Mouse (Mus musculus) G1E-ER4 (cell line): ENCODE results near the gene Ptpn1. TPM values are rescaled to one million over a fixed set of nuclear protein-coding genes. Genes with fewer than 3 reads are reported as not detected.

ENCODE experiments used
- GATA1 ChIP-seq: IDR thresholded peaks from one replicate; pipeline ENCODE4 v1.8.0; 2012; ENCODE audit warnings: low read length, inconsistent platforms
- polyA plus RNA-seq: library from polyadenylated mRNA; stranded (reverse); fragments of >175 nt; gene quantifications from 2 replicates; pipeline ENCODE4 v1.2.3, GENCODE M21; 2012

Gene Ptpn1
- polyA plus RNA-seq, 1 experiment, result 49.5 TPM

DNA sequence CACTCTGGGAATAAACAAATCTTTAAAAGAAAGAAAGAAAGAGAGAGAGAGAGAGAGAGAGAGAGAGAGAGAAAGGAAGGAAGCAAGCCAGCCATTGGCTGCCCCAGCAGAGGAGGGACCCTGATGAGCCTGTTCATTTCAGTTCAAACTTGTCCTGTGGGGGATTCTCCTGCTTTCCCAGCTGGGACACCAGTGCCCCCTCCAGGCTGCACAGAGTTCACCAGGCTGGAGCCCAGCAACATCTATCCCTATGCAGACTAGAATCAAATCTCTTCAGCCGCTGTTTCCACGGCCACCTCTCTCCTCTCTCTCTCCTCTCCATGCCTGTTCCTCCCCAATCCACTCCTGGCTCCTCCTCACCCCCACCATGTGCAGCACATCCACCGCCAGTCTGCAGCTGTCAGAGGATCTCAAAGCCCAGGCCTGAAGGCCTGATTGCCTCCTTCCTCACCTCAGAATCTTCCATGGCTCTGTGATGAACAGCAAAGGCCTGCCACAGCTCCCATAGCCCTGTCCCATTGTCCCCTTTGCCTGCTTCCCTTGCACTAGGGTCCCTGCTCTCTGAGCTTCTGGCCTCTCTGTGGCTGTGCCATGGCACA, 67.4 kb downstream of the Ptpn1 start:
- no peak for TF ChIP-seq GATA1

DNA sequence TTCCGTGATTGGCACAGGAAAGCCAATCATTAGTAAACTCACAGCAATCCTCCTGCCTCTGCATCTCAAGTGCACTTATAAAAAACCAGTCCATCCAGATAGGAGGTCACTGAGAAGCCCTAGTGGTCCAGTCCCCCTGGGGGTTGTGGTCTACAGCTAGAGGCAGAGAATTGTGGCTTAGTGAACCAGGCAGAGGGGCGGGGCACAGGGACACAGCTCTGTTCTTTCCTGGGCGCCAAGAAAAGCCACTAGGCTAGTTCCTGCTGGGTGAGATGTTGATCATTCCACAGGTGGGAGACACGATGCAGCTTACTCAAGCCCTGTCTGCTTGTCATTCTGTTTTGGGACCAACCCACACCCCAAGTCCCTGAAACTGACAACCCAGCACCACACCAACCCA, 70.3 kb downstream of the Ptpn1 start:
- TF ChIP-seq GATA1, result no peak

DNA sequence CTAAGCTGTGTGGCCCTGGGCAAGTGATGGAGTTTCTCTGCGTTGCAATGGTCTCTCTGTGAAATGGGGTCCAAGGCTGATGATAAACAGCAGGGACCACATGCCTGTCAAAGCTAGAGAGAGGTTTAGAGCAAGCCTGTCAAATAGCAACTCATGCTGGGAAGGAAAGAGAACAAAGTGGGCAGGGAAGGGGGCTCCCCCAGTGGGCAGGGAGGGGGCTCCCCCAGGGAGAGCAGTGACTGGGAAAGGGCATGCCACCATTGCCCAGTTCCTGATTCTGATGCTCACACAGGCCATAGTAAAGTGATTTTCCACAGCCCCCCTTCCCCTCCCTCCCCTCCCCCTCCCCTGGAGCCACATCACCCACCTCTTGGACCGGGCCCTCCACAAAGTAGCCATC, 71.0 kb downstream of the Ptpn1 start:
- no peak for TF ChIP-seq GATA1

DNA sequence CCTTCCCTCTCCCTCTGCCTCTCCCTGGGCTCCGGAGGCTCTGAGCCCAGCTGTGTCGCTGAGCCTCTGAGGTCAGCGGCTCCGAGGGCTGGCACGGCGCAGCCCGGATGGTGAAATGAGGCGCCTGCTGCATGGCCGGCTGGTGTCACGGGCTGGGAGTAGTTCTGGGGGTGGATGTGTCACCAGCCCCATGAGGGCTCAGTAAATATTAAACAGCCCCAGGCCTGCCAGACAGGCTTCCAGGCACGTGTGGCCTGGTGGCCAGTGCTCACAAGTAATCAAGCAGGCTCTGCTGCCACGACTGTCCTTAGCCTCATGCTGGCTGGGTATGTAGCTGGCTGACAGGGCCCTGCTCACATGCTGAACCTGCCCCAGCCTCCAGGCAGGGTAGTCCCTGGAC, 71.6 kb downstream of the Ptpn1 start:
- TF ChIP-seq GATA1, result no peak

DNA sequence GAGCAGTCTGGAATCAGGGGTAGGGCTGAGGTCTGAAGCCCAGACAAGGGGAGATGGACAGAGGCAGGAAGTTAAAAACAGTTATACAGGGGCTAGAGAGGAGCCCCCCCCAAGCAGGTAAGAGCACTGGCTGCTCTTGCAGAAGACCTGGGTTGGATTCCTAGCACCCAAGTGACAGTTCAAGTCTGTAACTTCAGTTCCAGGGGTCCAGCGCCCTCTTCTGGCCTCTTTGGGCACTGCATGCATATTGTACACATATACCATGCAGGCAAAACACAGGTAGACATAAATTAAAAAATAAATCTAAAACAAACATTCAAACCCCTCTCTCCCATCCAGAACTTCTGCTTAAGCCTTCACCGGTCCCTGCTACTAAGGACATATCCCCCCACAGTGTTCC, 72.5 kb downstream of the Ptpn1 start:
- no peak for TF ChIP-seq GATA1

DNA sequence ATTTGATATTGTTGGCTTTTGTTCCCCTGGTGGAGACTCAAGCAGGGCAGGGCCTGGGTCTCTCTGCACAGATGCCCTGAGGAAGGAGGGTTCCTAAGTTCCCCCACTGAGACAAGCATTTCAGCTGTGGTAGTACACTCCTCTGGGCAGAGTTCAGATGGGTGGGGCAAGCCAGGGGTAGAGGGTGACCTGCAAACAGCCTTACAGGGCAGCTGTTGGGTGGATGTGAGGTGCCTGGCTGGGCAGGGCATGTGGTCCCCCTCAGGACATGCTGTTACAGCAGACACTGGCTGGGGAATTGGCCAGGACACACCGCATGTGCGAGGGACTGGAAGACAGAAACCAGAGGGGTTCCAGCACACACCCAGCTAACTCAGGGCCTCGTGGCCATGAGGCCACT, 73.1 kb downstream of the Ptpn1 start:
- TF ChIP-seq GATA1, result no peak

DNA sequence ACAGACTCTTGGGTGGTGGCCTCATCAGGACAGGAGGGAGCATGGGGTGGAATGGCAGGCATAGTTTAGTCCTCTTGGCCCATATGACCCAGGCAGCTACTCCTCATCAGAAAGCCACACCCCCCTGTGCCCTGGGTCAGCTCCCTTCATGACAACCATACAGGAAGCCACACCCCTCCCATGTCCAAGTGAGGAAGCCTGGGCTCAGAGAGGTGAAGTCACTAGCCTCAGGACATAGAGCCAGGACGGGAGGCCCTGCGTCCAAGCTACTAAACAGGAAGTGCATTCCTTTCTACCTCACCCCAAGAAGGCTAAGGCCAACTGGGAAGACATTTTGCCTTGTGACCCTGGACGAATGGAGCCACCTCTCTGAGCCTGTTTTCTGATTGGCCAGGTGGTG, 73.8 kb downstream of the Ptpn1 start:
- no peak for TF ChIP-seq GATA1

DNA sequence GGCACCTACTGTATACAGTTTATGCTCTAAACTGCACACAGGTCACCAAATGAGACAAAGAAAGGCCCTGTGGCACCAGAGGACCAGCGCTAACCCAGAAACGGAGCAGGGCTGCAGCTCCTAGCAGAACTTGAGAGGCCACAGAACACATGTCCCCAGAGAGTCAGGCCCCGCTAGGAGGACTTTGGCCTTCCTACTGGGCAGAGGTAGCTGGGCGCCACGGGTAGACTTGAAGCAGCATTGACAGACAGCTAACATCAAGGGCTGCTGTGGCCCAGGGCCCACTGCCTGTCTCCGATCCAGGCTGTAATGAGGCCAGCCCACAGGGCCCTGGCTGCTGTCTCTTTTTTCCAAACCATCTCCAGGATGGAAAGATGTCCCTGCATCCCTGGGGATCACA, 74.6 kb downstream of the Ptpn1 start:
- no peak for TF ChIP-seq GATA1

DNA sequence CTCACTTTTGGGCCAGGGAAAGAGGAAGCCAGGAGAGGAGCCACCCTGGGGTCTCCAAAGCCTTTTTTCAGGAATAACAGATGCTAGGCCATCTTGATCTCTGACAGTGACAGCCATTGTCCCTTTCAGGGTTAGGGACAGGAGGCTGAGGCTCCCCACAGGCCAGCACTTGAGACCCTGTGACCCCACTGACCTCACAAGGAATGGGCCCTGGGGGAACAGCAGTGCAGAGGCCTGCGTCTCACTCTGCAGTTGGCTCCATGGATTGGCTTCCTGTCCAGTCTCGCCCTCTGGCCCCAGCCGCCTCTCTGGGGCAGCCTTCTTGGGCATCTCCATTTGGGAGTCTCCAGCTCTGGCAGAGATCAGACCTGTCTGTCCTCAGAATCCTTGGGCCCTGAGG, 76.3 kb downstream of the Ptpn1 start:
- TF ChIP-seq GATA1, result no peak

DNA sequence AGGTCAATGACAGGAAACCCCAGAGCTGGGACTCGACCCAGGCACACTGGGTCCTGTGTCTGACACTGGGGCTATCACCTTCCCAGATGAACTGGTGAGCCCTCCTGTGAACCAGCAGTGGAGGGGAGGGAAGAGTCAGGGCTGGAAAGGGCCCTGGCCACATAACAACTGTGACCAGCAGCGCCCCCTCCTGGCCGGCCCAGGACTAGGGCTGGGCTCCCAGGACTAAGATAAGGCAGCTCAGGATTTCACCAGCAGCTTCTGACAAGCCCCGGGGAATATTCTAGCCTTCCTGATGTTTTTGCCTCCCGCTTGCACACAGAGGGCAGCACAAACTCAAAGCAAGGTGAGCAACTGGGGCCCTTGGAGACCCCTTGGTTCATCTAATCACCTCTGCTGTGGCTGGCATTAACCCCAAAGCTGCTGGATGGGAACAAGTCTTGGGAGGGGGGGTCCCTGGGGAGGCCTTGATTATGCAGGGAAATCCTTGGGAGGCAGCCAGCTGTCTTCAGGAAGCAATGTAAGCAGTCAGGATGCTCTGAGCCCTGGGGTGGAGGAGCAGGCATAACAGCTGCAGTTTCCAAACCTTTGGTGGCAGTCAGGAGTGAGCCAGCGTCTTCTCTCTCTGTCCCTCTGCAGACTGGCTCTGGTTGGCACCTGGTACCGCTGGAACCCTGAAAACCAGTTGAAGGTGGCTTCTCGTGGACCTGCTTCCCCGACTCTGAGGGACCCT, 78.2 kb downstream of the Ptpn1 start, which contains the start of gene Ripor3:
TSS of gene Ripor3 (minus strand) at position 683 of the 733 bp plus-strand sequence.
- no peak for TF ChIP-seq GATA1

DNA sequence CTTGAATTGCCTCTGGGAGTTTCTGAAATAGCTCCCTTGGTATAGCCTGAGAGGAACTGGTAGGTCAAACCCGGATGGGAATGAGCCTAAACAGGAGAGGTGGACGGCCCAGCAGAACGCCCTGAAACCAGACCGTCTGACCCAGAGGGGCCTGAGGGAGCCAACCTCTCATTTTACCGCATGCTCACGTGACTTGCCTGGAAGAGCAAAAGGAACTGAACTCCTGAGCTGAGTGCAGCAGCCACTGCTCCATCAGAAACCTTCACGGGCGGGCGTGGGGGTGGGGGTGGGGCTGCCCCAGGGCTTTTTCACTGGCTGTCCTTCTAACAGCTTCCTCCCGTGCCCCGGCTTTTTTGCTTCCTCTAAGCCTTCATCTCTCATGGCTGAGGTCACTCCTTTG, 79.0 kb downstream of the Ptpn1 start:
- no peak for TF ChIP-seq GATA1

DNA sequence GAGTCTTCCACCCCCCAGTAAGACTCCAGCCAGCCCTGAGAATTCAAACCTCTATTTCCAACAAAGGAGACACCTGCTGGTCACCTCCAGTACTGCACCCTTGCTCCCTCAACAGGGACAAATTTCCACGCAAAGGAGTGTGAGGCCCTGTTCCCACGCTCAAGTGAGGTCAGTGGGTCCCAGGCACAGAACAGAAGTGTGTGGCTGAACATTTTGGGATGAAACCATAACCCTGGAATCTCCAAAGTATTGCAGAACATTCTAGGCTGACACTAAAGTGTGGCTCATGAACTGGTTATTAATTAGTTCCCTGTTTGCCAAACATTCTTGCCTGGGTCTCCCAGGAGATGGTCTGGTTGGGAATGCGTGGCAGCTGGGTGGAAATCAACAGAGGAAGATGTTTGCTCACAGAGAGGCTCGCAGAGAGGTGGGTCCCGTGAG, 85.1 kb downstream of the Ptpn1 start:
- no peak for TF ChIP-seq GATA1

DNA sequence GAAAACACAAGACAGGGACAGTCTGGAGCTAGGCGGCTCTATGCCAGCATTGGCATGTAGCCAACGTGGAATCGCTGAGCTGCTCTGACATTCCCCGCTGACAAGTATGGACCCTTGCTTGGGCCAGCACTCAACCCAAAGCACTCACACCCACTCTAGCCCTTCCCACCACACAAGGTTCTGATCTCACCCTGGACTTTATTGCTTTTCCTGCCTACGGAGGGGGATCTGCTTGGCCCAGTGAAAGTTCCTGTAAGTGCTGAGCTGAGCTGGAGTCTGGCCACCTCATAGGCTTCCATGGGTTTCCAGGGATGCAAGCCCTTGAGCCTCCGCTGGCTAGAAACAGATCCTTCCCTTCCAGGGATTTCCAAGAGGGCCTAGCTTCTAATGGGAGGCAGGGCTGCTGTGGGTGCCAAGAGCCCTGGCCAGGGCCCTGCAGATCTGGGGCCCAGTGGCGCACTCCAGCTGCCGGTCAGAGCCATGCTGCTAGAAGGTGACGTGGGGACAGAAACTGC, 87.4 kb downstream of the Ptpn1 start:
- no peak for TF ChIP-seq GATA1

DNA sequence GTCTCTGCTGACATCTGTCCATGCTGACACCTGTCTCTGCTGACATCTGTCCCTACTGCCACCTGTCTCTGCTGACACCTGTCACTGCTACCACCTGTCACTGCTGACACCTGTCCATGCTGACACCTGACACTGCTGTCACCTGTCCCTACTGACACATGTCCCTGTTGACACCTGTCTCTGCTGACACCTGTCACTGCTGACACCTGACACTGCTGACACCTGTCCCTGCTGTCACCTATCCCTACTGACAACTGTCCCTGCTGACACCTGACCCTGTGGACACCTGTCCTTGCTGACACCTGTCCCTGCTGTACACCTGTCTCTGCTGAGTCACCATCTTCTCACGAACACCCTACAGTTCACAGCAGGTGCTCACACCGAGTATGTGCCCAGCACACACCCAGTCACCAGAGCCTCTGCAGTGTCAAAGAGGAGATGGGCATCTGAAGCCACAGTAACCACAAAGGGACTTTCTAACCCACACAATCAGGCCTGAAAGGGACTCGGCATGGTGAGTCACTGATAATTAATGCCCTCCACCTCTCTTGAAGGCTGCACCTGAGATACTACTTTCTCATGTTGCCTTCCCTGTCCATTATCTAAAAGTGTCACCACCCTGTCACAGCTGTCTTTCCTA, 92.0 kb downstream of the Ptpn1 start:
- TF ChIP-seq GATA1, result no peak

DNA sequence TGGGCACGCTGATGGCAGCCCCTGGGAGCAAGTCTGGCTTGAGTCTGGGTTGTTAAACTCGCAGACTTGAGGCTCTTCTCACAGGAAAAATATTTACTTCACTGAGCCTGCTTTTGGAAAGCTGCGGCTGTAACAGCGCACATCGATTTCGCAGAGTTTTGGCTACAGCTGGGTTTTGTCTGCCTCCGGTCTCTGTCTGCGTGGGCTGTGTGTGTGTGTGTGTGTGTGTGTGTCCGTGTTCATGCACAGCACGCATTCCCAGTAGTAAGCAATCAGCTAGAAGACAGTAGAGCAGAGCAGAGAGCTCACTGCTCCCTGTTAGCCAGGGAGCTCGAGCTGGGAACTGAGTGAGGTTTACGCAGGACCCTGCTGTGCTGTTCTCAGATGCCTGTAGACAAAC, 93.3 kb downstream of the Ptpn1 start:
- TF ChIP-seq GATA1, result no peak

DNA sequence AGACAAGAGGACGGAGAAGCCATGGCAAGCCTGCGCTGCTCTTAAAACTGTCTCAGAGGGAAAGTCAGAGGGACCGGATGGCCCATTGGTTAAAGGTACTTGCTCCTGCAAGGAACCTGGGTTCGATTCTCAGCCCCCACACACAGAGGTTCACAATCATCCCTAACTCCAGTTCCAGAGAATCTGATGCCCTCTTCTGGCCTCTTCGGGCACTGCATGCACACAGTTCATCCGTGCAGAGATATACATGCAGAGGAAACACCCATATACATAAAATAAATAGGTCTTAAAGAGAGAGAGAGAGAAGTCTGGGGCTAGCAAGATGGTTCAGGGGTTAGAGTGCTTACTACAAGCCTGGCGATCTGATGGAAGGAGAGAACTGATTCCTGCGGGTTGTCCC, 94.0 kb downstream of the Ptpn1 start:
- TF ChIP-seq GATA1, result no peak

DNA sequence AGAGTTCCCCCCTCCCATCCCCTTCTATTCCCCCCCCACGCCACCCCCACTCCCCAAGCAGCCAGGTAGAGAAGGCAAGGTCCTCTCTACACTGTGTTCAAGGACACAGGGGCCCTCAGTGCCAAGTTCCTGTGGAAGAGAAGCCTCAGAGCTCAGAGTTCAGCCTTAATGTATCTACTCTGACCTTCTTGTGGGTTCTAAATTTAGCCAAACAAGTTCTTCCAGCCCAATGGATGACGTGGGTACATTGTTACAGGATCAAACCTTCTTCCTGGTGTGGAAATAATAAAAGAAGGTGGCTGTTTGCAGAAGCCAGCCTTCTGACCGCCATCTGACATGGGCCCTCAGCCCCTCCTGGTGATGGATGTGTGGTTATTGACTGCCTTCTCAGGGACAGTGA, 94.6 kb downstream of the Ptpn1 start:
- TF ChIP-seq GATA1, result no peak
